Mouse (Mus musculus): Measurements from ENCODE around the gene Hemk1.

DNA sequence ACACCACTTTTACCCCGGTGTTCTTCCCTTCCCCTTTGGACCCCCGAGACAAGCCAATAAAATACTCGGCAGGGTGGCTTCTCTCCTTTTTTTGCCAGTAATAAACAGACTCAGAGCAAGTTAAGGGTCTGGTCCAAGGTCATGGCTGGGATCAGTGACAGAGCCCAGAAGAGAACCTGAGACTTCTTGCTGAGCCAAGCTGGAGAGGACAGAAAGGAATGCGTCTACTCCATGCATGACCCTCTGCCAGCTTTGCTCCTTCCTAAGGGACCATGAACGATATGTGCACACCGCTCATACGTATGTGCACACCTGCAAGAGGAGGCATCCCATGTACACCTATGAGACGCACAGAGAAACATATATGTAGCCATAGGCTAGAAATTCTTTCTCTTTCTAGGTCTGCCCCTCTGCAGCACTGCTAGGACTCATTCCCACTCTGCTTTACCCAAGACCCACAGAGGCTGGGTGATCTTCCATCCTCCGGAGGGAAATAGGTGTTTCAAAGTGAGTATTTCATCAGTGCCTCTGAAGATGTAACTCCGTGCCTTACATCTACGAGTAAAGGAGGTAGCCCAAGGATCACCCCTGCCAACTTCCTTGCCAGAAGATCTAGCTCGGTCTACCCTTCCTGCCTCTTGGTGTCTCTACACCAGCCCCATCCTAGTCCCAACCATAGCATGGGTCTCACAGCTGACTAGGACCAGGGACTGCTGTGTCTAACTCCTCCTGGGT, 2.9 kb upstream of the Hemk1 start:
- no peak for TF ChIP-seq POLR2A (IDR thresholded peaks at IDR 0.05; ENCODE audit: insufficient read depth, low read depth, low read length)
- TF ChIP-seq CTCF (IDR thresholded peaks at IDR 0.05; ENCODE audit: insufficient read depth, low read depth, low read length), result no peak
